Mouse (Mus musculus) urinary bladder, postnatal 25 days (tissue): ENCODE data around the gene Ttc39a.
"Not testable (repeated sequence)": the region's sequence is repeated elsewhere in the genome, so short reads cannot be mapped to it uniquely, and the experiment has no call there.

Experiments
- DNase-seq: peaks from one replicate; pipeline ENCODE4 v3.0.0; 2022; ENCODE audit warnings: low spot score

Gene Ttc39a

DNA sequence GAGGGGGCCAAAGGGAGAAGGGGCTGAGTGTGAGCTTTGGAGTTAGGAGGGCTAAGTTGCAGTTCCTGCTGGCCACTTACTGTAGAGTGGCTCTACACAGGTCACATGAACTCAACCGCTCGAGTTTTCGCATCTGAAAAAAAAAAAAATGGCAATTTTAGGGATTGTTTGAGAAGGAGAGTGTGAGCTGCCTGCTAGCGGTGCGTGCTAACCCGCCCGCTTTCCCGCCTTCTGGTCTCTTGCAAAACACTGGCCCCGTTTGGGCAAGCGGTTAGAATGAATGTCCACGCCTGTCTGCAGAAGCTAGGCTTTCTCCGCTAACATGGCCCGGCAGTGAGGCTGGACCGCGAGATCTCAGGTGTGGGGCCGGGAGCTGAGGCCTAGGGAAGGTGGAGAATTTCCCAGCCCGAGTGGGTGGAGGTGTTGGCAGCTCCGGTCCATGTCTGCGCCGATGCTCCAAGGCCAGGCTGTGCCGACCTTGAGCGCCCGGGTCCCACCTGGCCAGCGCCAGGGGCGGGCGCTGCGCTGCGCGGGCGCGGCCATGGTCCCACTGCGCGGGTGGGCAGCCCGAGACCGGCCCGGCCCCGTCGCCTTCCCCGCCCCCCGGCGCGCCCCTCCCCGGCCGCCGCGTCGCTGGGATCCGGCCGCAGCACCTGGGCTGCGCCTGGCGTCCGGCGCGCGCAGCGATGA lies at the start of gene Ttc39a:
Ttc39a (plus strand) TSS at position 138 of the 690 bp plus-strand sequence.
- peak; percentile 41 for DNase-seq

GRCm38 (mm10) chr4:109378107-109378506 lies 28.3 kb upstream of the Ttc39a start:
- no peak for DNase-seq

DNA sequence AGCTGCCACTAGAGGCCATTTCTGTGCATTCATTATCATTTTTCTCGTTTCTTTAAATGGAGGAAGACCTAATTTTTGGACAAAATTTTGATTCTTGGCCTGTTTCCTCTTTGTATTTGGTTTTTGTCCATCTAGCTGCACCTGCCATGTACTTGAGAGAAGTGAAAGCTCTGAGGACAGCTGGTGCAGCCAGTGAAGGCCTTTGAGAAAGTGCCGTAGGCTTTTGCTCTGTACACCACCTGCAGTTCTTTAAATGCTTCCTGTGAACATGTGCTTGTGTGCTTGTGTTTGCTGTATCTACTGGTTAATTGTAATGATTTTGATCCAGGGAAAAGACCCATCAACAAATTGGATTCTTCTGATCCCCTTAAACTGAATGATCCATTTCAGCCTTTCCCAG lies 24.0 kb upstream of the Ttc39a start:
- DNase-seq = no peak

- no peak for DNase-seq
Observed at GRCm38 (mm10) chr4:109385599-109385998, 20.8 kb upstream of the Ttc39a start.

GRCm38 (mm10) chr4:109393229-109393779 lies 13.1 kb upstream of the Ttc39a start:
- DNase-seq = no peak

DNA sequence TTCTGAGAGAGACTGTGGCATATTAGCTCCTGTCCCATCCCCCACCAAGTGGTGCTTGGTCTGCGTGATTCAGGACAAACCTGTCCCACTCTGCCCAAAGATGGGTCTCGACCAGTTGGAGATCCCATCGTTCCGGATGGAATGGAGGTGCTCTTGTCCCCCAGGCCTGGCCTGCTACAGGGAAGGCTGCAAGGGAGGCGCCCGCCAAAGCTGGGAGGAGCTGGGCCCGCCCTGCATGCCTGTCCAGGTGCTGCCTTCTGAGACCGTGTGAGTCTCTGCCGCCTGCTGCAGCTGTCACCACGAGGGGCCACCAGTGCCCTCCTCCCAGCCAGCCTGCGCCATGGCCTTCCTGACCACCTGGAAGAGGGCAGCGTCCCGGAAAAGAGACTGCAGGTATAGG lies 12.5 kb upstream of the Ttc39a start:
- DNase-seq = no peak

GRCm38 (mm10) chr4:109394314-109395074 lies 11.9 kb upstream of the Ttc39a start:
- DNase-seq = no peak

DNA sequence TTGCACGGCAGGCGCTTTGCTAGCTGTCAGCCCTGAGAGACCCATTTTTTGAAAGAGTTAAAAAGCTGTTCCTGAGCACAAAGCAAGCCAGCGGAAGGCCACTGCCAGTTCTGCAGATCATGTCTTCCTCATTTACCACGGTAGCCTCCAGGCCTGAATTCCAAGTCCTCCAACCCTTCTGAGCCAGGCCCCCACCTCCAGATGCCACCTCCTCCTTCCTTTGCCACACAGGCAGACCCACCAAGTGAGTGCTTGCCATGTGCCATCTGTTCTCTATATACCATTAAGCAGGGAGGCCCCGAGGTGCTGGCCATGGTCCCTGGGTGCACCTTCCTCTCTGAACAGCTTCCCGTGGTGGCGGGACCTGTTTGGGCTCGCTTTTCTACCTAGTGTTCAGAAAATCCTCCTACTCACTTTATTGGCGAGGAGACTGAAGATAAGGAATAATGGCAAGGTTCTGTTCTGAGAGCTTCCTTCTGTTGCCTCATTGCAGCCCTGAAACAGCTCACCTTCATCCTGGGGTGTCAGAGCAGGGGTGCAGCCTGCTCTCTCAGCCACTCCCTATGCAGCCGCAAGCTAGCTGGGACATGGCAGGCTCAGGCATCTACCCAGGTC lies 6.0 kb upstream of the Ttc39a start:
- no peak for DNase-seq

- no peak for DNase-seq
Observed at GRCm38 (mm10) chr4:109401176-109401689, 5.2 kb upstream of the Ttc39a start.

DNA sequence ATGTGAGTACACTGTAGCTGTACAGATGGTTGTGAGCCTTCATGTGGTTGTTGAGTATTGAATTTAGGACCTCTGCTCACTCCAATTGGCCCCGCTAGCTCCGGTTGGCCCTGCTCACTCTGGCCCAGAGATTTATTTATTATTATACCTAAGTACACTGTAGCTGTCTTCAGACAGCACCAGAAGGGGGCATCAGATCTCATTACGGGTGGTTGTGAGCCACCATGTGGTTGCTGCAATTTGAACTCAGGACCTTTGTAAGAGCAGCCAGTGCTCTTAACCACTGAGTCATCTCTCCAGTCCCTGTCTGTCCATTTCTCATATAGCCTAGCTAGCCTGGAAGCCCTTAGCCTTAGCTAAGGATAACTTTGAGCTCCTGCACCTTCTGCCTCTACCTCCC lies 1.5 kb upstream of the Ttc39a start:
- DNase-seq = not testable (repeated sequence)

DNA sequence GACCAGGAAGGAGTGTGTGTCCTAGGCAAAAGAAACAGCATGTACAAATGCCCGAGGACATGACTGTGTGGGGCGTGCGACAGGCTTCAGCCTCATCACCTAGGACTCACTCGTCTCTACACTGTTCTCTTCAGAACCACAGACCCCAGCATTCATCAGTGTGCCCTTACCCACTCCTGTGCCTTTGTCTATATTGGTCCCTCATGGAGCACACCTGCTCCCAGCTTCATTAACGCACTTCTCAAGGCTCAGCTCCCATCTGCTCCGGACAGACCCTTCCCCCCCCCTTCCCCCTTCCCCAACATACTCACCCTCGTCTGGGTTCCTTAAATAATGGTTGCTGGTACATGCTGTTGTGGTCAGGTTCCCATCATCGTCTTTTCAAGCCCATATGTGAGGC lies 1.0 kb upstream of the Ttc39a start:
- DNase-seq = no peak

- peak; percentile 47 for DNase-seq
Observed at GRCm38 (mm10) chr4:109406054-109406485, 353 bp upstream of the Ttc39a start.

GRCm38 (mm10) chr4:109407176-109407520 lies 725 bp downstream of the Ttc39a start:
- no peak for DNase-seq

DNA sequence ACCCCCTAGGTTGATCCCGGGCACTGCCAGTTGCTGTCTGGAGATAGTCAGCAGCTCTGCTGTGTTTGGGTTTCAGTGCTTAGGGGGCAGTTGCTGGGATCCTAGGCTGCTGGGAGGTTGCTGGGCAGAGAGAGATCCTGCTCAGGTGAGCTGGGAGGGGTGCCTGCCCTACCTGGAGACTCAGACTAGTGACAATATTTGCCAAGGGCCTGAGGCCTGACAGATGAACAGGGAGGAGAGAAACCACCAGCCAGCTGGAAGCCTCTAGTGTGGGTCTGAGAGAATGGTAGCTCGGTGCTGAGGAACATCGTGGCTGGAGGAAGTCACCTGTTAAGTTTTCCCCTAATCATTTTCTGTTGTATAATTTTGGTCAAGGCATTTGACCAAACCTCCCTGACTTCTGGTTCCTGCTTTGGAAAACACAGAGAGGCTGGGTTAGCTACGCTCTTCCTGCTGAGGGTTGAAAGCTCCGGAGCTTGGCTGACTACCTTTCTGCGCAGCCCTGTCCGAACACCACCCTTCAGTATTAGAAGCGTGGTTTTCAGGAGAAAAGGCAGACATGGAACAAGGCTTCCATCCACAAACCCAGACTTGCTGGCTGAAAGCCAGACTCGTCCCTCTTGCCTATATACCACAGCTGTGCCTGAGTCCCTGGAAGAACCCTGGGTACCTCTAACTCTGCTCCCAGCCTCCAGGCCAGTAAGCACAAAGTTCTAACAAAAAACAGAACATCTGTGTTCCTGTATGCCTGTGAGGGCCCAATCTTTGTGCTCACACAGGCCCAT lies 1.5 kb downstream of the Ttc39a start:
- DNase-seq = no peak

GRCm38 (mm10) chr4:109410681-109411376 lies 4.4 kb downstream of the Ttc39a start:
- DNase-seq = no peak

DNA sequence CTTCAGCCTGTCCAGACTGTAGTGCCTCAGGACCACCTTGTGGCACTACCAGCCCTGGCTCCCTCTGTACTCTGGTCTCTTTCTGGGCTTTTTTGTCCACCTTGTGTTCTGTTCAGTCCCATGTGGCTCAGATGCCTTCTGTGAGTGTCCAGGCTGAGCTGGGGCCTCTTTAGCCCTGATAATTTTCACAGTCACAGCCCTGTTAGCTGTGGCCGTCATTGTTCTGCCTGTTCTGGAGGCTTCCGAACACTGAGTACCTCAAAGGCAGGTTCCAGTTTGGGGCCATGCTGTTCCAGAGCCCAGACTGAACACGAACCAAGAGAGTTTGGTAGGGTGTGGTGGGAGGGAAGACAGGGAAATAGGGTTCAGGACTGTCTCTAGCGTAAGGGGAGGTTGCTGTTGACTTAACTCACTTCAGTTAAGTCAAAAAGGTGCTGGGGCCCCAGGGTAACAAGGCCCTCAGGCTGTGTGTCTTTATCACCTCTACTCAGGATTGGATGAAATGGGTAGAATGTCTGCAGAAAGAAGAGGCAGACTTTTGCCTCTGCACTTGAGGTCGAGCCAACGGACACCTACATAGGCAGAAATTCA lies 5.0 kb downstream of the Ttc39a start:
- DNase-seq = no peak

DNA sequence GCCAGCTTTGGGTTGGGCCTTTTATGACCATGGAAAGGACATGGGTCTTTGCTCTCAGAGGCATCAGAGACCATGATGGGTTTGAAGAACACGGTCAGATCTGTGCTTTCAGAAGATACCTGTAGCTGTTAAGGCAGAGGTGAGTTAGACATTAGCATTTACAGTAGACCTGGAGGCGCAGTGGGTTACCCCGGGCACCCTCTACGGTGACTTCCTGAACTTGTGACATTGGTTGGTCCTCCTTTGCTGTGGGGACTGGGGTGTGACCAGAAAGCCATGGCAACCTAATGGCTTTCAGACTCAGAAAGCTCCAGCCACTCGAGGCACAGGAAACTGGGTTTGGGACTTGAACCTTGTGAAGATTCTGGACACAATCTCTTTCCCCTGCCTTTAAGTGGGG lies 5.8 kb downstream of the Ttc39a start:
- DNase-seq = no peak

- DNase-seq = no peak
Observed at GRCm38 (mm10) chr4:109417998-109418397, 11.6 kb downstream of the Ttc39a start.

DNA sequence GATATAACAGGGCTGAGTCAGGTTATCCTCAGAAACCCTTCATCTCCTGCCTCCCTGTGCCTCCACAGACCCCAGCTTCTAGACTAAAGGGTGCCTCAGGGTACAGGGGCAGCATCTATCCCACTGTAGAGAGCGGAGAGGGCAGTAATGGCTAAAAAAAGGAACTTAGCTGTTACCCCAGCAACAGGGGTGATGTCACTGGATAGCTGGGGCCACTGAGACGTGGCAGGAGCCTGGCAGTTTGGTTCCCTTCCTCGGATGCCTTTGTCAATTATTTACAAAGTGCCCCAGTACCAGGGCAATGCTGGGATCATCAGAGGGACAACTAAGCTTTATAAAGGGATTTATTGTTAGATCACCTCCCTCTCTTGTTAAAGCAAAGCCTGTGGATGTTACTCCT lies 12.6 kb downstream of the Ttc39a start:
- DNase-seq = no peak

DNA sequence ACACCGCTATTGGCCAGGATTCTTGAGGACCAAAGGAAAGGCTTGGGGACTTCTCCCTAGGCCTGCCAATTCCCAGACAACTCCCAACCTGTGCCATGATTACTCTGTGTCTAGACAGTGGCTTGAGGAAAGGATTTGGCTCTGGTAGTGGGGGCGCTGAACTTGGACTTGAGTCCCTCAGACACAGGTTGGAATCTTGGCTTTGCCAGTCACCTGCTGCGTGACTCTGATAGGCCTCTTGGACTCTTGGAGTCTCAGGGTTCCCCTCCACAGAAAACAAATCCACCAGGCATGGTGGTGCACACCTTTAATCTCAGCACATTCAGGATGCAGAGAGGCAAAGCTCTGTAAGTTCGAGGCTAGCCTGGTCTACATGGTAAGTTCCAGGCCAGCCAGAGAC lies 13.1 kb downstream of the Ttc39a start:
- no peak for DNase-seq
